Mouse (Mus musculus): ENCODE measurements around the gene Olfr1490. TPM values are rescaled to one million over a fixed set of nuclear protein-coding genes. Genes with fewer than 3 reads are reported as not detected.
"Not testable (repeated sequence)": the region's sequence is repeated elsewhere in the genome, so short reads cannot be mapped to it uniquely, and the experiment has no call there.

Gene Olfr1490
- polyA plus RNA-seq (2016; fragmentation: Nextera tagmentation; extraction: Ambion mirVana): not detected in 2 replicates

GRCm38 (mm10) chr19:13650791-13651190, at the start of gene Olfr1490:
Gene Olfr1490, plus strand, starts transcription at chr19:13651091.
- WGBS: 76% methylated on average over 1 of the region's 1 CpGs
- Histone ChIP-seq H3K36me3 (no peaks in the 10 kb centered on the region), H3K27ac (no peak within 1 kb of the TSS), H3K27me3 (ENCODE audit: insufficient read depth, poor library complexity, severe bottlenecking) (no peaks in the 10 kb centered on the region), H3K4me3 (no peak within 1 kb of the TSS), H3K4me1 (replicated peaks) (no peaks in the 10 kb centered on the region), H3K9me3 (peaks cover 18% of the 10 kb centered on the region)
- DNase-seq (ENCODE audit: low spot score): no peak

GRCm38 (mm10) chr19:13617075-13617474, 33.8 kb upstream of the Olfr1490 start, which contains the start of gene Olfr1487:
Gene Olfr1487, plus strand, starts transcription at chr19:13617375.
- peaks cover 24% of the 10 kb centered on the region for H3K9me3 ChIP-seq
- WGBS: 89% methylated on average over 2 of the region's 2 CpGs
- H3K4me1 ChIP-seq (replicated peaks); H3K27ac ChIP-seq; H3K4me3 ChIP-seq; DNase-seq (ENCODE audit: low spot score); H3K27me3 ChIP-seq (ENCODE audit: insufficient read depth, poor library complexity, severe bottlenecking); H3K36me3 ChIP-seq: not testable (repeated sequence)

GRCm38 (mm10) chr19:13631321-13631720, 19.6 kb upstream of the Olfr1490 start, which contains the start of gene Olfr1489:
Gene Olfr1489, plus strand, starts transcription at chr19:13631621.
- no peaks in the 10 kb centered on the region for H3K4me1 ChIP-seq (replicated peaks)
- H3K27me3 ChIP-seq (ENCODE audit: insufficient read depth, poor library complexity, severe bottlenecking): no peaks in the 10 kb centered on the region
- peaks cover 24% of the 10 kb centered on the region for H3K9me3 ChIP-seq
- no peak for DNase-seq (ENCODE audit: low spot score)
- no peak within 1 kb of the TSS for H3K4me3 ChIP-seq
- H3K36me3 ChIP-seq: no peaks in the 10 kb centered on the region
- 84% methylated on average over 1 of the region's 1 CpGs for WGBS
- H3K27ac ChIP-seq: no peak within 1 kb of the TSS

GRCm38 (mm10) chr19:13696968-13697367, 46.1 kb downstream of the Olfr1490 start, which contains the start of gene Olfr1491:
Gene Olfr1491, plus strand, starts transcription at chr19:13697268.
- Histone ChIP-seq H3K9me3 (no peaks in the 10 kb centered on the region), H3K36me3 (no peaks in the 10 kb centered on the region), H3K27ac (no peak within 1 kb of the TSS), H3K4me3 (no peak within 1 kb of the TSS), H3K4me1 (replicated peaks) (no peaks in the 10 kb centered on the region), H3K27me3 (ENCODE audit: insufficient read depth, poor library complexity, severe bottlenecking) (no peaks in the 10 kb centered on the region)
- DNase-seq (ENCODE audit: low spot score): no peak
- WGBS: 71% methylated on average over 3 of the region's 3 CpGs

Other genes with a start within 250 kb of the Olfr1490 start
- gene Olfr1469, start 243.2 kb upstream of the Olfr1490 start, polyA plus RNA-seq (2016; fragmentation: Nextera tagmentation; extraction: Ambion mirVana): not detected in 2 replicates
- not detected in 2 replicates for gene Olfr1471, start 207.7 kb upstream of the Olfr1490 start, polyA plus RNA-seq (2016; fragmentation: Nextera tagmentation; extraction: Ambion mirVana)
- gene Olfr1472, start 195.0 kb upstream of the Olfr1490 start, polyA plus RNA-seq (2016; fragmentation: Nextera tagmentation; extraction: Ambion mirVana): not detected in 2 replicates
- gene Olfr1474, start 181.5 kb upstream of the Olfr1490 start, polyA plus RNA-seq (2016; fragmentation: Nextera tagmentation; extraction: Ambion mirVana): not detected in 2 replicates
- gene Olfr1475, start 170.9 kb upstream of the Olfr1490 start, polyA plus RNA-seq (2016; fragmentation: Nextera tagmentation; extraction: Ambion mirVana): not detected in 2 replicates
- not detected in 2 replicates for gene Olfr1477, start 150.5 kb upstream of the Olfr1490 start, polyA plus RNA-seq (2016; fragmentation: Nextera tagmentation; extraction: Ambion mirVana)
- not detected in 2 replicates for gene Olfr1480, start 123.2 kb upstream of the Olfr1490 start, polyA plus RNA-seq (2016; fragmentation: Nextera tagmentation; extraction: Ambion mirVana)
- not detected in 2 replicates for gene Olfr1484, start 67.6 kb upstream of the Olfr1490 start, polyA plus RNA-seq (2016; fragmentation: Nextera tagmentation; extraction: Ambion mirVana)
- not detected in 2 replicates for gene Olfr1487, start 33.7 kb upstream of the Olfr1490 start, polyA plus RNA-seq (2016; fragmentation: Nextera tagmentation; extraction: Ambion mirVana)
- not detected in 2 replicates for gene Olfr1489, start 19.5 kb upstream of the Olfr1490 start, polyA plus RNA-seq (2016; fragmentation: Nextera tagmentation; extraction: Ambion mirVana)
- not detected in 2 replicates for gene Olfr1491, start 46.2 kb downstream of the Olfr1490 start, polyA plus RNA-seq (2016; fragmentation: Nextera tagmentation; extraction: Ambion mirVana)
- gene Olfr1493-ps1, start 72.2 kb downstream of the Olfr1490 start, polyA plus RNA-seq (2016; fragmentation: Nextera tagmentation; extraction: Ambion mirVana): not detected in 2 replicates
- not detected in 2 replicates for gene Olfr1494, start 88.6 kb downstream of the Olfr1490 start, polyA plus RNA-seq (2016; fragmentation: Nextera tagmentation; extraction: Ambion mirVana)
- gene Olfr1495, start 113.5 kb downstream of the Olfr1490 start, polyA plus RNA-seq (2016; fragmentation: Nextera tagmentation; extraction: Ambion mirVana): not detected in 2 replicates
- gene Olfr1496, start 126.8 kb downstream of the Olfr1490 start, polyA plus RNA-seq (2016; fragmentation: Nextera tagmentation; extraction: Ambion mirVana): not detected in 2 replicates
- gene Olfr1497, start 147.1 kb downstream of the Olfr1490 start, polyA plus RNA-seq (2016; fragmentation: Nextera tagmentation; extraction: Ambion mirVana): not detected in 2 replicates
- not detected in 2 replicates for gene Olfr1499, start 168.4 kb downstream of the Olfr1490 start, polyA plus RNA-seq (2016; fragmentation: Nextera tagmentation; extraction: Ambion mirVana)
- not detected in 2 replicates for gene Olfr1500, start 179.4 kb downstream of the Olfr1490 start, polyA plus RNA-seq (2016; fragmentation: Nextera tagmentation; extraction: Ambion mirVana)
- not detected in 2 replicates for gene Olfr1501, start 199.6 kb downstream of the Olfr1490 start, polyA plus RNA-seq (2016; fragmentation: Nextera tagmentation; extraction: Ambion mirVana)
- gene Olfr1502, start 210.7 kb downstream of the Olfr1490 start, polyA plus RNA-seq (2016; fragmentation: Nextera tagmentation; extraction: Ambion mirVana): not detected in 2 replicates
- not detected in 2 replicates for gene Olfr1504, start 246.8 kb downstream of the Olfr1490 start, polyA plus RNA-seq (2016; fragmentation: Nextera tagmentation; extraction: Ambion mirVana)

All from hindbrain, embryonic 10.5 days (tissue).